Mouse (Mus musculus): ENCODE results near the gene Klc1.
A peak's percentile ranks its signal among the peaks of the same experiment; 100 is the strongest.

The Klc1 gene

DNA sequence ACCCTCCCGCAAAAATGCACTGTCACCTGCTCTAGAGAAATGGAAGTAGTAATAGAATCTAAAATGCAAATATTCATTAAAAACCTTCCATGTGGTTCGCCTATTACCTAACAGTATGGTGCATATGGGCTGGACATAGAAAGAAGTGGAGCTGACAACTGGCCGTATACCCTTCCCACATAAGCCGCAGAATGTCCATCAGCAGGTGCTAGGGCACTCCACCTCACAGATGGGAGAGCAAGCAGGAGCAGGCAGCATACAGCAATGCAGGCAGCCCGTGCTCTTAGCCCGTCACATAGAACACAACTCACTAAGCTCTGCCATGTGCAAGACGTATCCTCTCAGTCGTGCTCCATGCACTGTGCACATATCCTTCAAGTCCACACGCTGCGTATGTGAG, 88.2 kb downstream of the Klc1 start:
- no peak for DNase-seq (ENCODE audit: extremely low read depth, insufficient read length, low spot score)

DNA sequence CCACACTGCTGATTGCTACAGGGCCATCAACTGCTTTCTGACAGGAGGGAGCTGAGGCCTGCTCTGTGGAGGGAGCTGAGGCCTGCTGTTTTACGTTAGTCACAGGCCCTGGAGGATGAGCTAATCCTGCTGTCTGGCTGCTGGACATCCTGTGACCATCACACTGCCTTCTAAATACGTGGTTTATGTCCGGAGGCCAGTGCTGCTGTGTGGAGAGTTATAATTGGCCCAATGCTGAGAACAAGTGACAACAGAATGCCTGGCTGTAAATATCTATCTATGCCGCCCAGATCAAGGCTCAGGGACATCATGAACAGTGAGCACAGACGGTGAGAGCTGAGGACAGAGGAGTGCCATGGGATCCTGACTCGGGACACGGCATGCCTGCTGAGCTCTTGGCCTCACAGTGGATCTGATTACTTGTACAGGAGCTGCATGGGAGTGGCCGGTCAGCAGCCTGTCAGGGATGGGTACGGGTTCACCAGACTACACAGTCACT, 89.7 kb downstream of the Klc1 start:
- DNase-seq (ENCODE audit: extremely low read depth, insufficient read length, low spot score), result peak; percentile 49

DNA sequence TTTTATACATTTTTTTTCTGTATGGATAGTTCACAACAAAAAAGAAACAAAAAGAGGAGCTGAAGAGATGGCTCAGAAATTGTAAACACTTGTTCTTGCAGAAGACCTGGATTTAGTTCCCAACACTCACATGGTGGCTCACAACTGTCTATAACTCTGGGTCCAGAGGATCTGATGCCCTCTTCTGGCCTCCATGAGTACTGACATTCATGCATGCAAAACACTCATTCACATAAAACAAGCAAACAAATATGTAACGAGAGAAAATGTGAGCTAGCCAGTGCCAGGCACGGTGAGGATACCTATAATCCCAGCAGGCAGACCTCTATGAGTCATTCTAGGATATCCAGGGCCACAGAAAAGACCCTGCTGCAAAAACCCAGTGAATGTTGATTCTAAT, 92.6 kb downstream of the Klc1 start:
- peak; percentile 54 for DNase-seq (ENCODE audit: extremely low read depth, insufficient read length, low spot score)

DNA sequence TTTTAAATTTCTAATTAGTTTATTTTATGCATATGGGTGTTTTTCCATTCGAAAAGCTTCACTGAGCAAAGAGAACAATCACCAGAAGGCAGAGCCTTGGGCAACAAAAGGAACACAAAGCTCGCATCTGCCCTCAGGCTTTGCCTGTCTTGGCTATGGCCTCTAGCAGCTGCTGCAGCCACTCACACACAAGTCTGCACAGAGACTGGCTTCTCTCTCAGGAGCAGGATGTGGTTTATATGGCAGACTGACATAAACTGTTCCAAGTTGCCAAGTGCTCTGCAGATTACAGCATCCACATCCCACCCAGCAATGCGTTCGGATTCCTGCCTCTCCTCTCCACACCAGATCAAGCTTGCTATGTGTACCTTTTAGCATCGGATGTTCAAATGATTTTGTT, 93.1 kb downstream of the Klc1 start:
- DNase-seq (ENCODE audit: extremely low read depth, insufficient read length, low spot score), result peak; percentile 63

DNA sequence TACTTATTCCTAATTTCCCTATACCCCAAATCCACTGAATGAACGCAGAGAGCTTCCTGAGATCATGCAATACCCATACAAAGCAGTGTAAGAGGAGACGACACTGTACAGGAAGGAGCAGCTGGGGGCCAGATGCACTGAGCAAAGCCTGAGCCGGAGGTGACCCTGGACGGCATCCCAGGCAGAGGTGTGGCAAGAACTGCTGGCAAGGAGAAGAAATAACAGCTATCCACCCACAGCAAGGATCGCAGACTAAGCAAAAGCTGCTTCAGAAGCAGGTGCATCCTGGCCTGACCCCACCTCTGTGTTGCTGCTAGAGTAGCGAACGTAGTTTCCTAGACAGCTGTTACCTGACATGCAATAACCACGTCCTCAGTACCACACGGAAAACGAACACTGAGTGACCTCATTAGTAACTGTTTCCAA, 94.4 kb downstream of the Klc1 start:
- peak; percentile 76 for DNase-seq (ENCODE audit: extremely low read depth, insufficient read length, low spot score)

DNA sequence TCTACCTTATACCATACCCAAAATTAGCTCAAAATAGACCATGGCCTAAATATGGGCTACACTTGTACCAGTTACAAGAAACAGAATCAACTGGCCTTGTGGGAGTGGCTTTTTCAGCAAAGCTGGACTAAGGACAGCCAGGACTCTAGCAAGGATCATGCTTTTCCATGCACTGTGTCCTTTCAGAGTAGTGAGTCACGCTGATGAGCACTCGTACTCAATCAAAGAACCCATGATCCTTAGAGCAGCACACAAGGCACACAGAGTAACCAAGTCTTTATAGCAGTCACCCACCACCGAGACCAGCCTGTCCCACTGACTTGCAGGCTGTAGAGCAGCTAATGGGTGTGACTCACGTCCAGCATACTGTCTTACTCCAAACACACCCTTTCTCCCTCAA, 94.9 kb downstream of the Klc1 start:
- no peak for DNase-seq (ENCODE audit: extremely low read depth, insufficient read length, low spot score)

DNA sequence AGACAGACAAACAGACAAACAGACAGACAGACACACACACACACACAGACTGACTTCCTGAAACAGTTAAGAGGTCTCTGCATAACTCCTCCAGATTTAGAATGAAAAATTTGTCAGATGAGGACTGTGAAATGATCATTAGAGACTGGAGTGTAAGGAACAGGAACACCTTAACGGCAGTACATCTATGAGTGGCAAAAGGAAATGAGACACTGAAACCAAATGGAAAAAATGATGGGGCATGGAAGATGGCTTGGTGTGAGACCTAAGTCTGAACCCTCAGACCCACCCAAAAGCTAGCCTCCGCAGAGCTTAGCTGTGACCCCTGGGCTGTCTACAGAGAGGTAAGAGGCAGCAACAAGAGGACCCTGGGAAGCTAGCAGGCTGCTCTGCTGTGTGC, 96.8 kb downstream of the Klc1 start:
- no peak for DNase-seq (ENCODE audit: extremely low read depth, insufficient read length, low spot score)

Data from 3134 (cell line).